Mouse (Mus musculus) CD4-positive helper T cell, adult 2 months (primary cell): ENCODE results near the gene Hnrnpr.
A peak's percentile ranks its signal among the peaks of the same experiment; 100 is the strongest.

Experiments used
- DNase-seq: peaks from one replicate; pipeline ENCODE4 v3.0.0-alpha.2; 2012; ENCODE audit warnings: low read depth, missing footprints, low spot score

Hnrnpr gene

DNA sequence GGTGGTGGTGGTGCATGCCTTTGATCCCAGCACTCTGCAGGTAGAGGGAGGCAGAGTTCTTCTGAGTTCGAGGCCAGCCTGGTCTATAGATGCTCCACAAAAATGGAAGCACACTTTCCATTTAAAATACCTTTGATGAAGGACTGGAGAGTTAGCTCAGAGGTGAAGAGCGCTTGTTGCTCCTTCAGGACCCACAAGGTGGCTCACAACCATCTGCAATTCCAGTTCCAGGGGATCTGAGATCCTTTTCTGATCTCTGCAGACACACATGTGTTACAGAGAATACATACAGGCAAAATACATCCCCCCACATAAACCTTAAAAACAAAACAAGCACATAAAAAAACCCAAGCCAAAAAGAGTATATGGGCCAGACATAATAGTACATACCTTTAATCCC, 2.4 kb upstream of the Hnrnpr start:
- no peak for DNase-seq

DNA sequence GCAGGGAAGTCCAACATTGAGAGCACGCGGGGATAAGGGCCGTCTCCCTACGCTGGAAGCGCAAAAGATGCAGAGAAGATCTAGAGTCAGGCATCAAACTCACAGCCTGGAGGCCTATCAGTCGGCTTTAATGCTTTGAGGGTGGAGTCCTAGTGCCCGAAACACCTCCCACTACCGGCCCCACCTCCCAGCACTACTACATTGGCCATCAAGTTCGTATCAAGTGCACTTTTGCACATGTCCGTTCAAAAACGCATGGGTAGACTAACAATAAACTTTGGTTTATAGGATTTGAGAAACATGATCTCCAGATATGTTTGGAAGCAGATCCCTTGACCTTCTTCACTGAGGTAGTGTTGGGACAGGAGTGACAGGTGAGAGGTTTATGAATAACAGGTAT, 962 bp upstream of the Hnrnpr start:
- peak; percentile 83 for DNase-seq

DNA sequence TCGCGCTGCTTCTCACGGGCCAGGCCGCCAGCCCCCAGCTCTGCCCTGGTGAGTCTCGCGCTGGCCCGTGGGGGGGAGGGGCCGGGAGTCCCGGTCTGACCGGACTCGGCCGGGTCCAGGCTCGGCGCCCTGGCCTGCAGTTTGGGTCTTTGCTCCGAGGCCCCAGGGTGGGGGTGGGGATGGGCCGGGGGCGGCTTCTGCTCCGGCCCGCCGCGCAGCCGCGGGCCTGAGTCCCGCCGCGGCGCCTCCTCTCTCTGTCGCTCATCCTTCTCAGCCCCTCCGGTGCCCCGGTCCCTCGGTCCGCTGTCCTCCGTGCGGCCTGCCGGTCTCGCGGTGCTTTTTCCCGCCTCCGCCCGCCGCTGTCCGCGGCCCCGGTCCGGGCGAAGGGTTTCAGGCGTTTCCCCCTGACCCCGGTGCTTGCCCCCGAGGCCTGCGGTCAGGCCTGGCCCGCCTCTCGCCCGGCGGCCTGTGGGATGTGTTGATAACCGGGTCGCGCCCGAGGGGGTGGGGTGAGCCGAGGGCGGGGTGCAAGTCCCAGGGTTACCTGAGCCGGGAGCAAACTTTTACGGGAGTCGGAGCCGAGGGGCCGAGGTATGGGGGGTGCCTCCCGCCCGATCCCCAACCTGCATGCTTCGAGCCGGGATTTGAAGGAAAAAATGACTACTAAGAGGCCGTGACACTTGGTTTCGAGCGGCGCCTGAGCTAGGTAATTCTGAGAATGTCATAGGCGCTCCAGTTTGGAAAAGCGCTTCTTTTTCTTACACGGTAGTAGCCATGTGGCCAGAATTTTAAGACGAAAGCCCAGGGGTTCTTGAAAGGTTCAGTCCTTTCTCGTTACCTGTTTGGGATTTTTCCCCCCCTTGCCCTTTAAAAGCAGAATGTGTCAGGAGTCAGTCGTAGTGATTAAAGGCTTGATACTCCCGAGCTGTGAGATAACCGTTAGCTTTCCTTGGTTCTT, 579 bp downstream of the Hnrnpr start:
- DNase-seq: peak; percentile 63

DNA sequence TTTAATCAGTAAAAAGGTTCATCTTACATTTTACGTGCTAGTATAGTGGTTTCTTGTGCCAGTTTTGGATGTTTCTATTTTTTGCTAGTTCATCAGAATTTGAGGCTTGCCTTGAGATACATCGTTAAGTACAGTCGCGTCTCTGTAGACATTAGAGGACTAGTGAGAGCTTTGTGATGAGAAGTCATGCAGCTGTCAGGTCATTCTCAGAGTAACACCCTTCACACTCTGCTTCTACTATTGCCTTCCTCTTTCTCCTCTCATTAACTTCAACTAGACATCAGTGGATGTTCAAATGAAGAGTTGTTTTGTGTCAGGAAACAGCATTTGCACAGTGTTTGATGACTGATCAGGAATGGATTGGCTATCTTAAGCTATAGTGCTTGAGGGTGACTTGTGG, 1.9 kb downstream of the Hnrnpr start:
- DNase-seq: peak; percentile 12

DNA sequence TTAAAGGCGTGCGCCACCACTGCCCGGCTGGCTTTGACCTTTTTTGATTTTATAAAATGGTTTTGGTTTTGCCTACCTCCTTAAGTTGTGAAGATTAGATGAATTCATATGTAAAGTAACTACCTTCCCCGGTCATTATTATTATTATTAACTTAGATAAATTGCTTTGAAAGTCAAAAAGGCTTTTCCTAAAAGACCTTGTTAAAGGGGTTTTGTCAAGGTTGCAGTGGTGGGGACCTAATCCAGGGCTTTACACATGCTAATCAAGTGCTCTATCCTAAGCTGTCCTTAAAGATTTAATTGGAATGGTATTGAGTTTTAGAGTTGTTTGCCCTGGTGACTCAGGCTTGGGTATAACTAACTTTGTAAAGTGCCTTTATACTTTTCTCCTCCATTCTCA, 6.9 kb downstream of the Hnrnpr start:
- no peak for DNase-seq

DNA sequence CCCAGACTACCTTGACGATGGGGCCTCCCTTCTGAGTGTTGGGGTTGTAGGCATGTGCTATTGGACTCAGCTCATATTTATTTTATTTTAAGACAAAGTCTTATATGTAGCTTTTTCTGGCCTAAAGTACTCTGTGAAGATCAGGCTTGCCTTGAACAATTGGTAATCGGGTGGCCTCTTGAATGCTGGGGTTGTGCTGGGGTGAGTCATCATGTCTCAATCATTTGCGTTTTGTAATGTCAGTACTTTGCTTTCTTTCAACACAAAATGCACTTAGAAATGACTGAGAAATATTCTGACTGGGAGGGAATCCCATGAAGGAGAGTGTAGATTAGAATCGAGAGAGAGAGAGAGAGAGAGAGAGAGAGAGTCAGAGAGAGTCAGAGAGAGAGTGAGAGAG, 9.3 kb downstream of the Hnrnpr start:
- no peak for DNase-seq

DNA sequence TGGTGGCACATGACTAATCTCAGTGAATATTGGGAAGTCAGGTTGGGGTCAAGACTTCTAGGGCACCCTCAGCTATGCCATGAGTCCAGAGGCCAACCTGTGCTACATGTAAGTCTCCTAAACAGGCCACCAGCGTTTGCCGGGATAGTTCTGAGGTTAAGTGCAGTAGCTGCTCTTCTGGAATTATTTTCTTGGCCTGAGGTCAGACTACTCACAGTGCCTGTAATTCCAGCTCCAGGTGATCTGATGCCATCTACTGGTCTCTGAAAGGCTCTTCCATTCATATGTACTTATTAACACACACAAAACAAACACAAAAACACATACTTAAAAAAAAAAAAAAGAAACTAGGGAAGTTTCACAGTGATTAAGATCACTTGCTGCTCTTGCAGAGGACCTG, 13.5 kb downstream of the Hnrnpr start:
- no peak for DNase-seq

DNA sequence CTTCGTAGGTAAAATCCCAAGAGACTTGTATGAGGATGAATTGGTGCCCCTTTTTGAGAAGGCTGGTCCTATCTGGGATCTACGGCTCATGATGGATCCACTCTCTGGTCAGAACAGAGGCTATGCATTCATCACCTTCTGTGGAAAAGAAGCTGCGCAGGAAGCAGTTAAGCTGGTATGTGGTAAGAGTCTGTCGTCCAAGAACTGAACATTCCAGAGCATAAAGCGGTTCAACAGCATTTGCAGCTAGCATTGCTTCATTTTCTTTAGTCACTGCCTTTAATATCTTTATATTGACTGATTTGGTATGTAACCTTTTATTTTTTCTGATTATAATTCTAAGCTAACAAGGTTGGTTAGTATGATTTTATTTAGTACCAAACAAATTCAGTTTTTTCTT, 16.5 kb downstream of the Hnrnpr start:
- DNase-seq: no peak

DNA sequence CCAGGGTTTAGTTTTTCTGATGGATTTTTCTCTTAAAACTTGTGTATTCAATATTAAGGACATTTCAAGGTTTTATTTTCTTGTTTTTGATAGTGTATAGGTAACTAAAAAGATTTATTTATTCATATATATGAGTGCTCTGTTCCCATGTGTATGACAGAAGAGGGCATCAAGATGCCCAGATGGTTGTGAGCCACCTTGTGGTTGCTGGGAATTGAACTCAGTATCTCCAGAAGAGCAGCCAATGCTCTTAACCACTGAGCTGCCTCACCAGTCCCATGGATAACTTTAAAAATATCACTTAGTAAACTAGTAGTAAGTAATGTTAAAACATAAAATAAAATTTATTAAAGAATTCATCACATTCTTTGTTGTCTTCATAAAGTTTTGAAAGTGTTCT, 17.4 kb downstream of the Hnrnpr start:
- peak; percentile 27 for DNase-seq

DNA sequence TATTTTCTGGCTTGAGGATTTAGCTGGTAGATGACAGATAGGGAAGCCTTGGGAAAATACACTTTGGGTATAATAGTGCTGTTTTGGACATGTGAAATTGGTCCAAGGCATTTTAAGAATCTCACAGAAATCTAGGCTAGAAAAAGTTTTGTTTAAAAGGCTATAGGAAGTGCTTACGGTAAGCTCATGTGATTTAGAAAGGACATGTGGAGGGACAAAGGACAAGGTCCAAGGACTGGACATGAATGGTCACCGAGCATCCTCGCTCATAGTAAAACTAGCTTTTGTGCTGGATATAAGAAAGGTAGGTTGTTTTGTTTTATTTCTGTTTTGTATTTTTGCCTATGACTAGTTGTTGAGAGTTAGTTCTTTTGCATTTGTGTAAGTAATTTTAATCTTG, 21.0 kb downstream of the Hnrnpr start:
- no peak for DNase-seq

DNA sequence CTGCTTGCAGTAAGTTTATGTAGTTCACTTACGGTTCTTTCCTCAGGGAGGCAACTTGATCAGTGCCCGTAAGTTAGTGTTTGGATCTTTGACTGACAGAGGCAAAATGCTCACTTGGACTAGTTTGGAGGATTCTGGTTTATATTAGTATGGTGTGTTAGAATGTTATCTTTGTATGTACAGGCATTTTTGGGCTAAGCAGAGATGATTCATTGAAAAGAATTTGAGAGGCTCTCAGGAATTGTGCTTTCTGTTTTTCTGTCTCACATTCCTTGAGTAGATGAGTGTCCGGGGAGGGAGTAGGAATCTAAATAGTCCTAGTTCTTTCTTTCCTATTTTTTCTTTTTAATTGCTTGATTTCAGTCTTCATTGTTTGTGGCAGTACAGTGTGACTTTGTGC, 22.4 kb downstream of the Hnrnpr start:
- no peak for DNase-seq

DNA sequence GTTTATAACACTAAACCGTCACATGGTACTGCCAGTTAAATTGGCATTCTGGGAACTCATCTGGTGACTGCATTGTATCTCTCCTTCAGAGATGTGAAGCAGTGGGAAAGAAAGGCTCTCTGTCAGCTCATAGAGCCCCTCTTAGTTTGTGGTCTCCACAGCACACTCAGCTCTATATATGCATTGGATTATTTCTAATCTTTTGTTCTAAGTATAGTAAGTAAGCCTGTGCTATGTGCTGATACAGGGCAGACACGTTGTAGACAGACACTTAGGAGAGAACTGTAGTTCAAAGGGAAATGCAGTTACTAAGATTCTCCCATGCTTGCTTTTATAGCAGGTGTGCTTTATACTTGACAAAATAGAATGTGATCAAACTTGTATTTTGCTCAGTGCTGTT, 24.3 kb downstream of the Hnrnpr start:
- no peak for DNase-seq

DNA sequence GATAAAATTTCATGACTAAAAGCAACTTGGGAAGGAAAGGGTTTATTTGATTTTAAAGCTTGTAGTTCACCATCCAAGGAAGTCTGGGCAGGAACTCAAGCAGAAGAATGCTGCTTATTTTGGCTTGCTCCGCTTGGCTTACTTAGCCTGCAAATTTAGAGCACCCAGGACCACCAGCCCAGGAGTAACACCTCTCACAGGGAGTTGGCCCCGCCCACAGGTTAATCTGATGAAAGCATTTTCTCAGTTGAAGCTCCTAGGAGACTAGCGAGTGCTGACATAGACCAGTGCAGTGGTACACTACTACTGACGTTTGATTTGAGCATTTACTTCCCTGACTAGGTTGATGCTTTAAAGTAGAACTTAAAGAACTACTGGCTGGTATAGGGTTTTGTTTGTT, 26.4 kb downstream of the Hnrnpr start:
- no peak for DNase-seq

DNA sequence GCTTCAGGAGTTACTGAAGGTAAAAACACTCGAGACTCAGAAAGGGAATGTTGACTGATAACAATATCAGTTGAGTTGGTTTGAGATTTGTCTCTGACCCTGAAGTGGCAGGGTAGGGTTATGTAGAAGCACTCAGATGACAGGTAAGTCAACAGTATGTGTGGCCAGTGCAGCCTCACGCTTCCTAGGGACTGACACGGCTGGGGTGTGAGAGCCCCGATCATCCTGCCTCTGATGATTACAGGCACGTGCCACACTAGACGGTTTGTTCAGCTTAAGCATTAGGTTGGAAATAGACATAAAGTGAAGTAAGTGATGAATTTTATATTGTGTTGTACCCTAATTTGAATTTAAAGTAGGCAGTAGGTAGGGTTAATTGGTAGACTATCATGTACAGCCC, 38.9 kb downstream of the Hnrnpr start:
- no peak for DNase-seq

DNA sequence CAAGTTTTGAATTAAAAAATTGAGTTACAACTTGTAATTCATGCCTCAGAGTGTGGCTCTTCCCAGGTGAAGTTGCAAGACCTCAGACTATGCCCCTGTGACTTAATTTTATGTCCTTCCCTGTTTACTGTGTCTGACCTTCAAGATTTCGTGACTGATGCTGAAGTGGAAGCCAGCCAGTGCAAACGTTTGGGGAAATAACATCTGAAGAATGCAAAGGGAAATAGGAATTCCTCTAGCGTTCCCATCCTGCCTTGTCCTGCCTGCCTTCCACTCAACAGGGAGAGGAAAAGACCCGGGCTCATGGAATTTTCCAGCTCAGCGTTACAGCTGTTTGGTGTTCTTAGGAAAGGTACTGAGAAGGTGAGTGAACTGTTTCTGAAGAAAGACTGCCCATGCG, 46.3 kb downstream of the Hnrnpr start:
- no peak for DNase-seq

DNA sequence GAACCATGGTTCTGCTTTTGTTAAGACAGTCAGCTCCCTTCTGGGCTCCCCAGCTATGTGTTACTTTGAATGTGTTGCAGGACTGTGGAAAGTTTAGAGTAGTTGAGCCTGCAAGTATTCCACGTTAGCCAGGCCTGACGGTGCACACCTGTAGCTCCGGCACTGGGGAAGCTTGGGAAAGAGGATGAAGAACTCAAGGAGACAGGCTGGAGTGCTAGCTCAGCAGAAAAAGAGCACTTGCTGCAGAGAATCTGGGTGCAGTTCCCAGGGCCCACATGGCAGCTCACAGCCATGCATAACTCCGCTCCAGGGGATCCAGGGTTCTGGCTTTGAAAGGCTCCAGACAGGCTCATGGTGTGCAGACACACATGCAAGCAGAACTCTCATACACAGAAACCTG, 46.7 kb downstream of the Hnrnpr start:
- no peak for DNase-seq

DNA sequence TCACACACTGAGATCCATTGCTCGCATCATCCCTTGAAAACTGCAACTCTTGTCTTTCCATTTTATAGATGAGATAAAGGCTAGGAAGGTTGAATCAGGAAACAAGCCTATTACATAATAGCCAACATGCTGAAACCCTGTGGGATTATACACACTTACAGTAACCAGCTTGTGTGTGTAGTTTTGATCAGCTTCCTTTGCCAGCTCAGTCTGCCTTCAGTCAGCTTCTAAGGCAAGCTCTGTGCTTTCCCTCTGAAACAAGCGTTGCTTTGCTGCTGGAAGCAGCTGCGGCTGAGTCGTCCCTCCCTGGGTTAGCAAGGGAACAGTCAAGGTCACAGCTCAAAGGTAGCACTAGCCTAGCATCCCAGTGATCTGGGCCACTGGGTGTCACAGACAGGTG, 57.1 kb downstream of the Hnrnpr start:
- DNase-seq: no peak

DNA sequence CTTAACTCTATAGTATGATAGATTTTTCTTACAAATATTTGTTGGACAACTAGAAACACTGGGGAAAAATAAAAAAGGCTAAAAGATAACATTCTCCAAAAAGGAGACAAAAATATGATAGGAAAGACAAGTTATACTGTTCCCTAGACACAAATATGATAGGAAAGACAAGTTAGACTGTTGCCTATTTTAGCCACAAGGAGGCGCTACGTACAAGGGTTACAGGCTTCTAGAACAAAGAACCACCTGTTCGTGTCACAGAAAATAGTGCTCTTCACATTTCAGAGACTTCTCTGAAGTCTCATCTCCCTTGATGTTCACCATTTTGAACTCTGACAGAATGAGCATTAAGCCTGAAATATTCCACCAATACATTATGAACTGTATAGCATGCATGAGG, 59.0 kb downstream of the Hnrnpr start:
- peak; percentile 52 for DNase-seq

DNA sequence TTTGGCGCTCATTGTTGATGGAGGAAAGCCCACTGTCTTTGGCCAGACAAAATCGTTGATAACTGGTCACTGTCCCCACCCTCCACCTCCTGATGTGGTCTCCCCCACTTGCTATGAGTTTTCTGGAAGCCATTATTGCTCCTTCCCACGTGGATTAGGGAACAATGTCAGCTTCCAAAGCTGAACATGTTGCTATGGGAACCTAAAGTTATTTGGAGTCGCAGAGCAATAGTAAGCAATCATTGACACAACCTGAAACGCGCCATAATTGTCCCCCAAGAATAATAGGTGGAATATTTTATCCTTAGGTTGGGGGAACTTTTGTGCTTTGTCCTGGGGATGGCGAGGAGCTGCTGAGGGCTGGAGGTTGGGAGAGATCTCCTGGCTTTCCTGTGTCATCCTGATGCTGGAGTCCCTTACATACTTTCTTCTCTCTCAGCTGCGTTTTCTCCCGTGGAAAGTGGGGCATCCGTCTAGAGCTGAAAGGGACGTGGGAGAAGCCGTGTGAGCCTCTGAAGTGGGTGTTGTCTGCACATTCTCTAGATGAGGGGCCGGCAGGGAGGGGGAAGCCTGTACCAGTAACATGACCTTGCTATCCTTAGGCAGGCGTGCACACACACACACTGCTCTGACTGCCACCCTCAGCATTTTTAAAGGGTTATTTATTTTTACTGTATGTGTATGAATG, 62.9 kb downstream of the Hnrnpr start:
- no peak for DNase-seq

DNA sequence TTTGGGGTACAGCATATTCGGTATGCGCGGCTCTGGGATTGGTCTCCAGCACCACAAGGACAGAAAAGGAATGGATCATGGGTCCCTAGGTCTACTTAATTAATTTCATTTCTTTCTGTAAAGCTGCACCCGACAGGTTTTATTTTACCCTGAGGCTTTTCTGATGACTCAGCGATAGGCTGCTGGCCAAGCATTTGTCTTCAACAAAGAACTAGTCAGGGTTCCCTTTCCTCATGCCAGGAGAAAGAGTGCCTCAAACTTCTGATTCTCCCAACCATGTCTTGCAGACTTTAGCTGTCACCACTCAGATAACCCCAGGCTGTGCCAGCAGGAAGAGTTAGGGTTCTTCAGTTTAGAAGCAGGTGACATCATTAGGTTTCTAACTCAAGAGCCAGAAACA, 66.3 kb downstream of the Hnrnpr start:
- DNase-seq: no peak

DNA sequence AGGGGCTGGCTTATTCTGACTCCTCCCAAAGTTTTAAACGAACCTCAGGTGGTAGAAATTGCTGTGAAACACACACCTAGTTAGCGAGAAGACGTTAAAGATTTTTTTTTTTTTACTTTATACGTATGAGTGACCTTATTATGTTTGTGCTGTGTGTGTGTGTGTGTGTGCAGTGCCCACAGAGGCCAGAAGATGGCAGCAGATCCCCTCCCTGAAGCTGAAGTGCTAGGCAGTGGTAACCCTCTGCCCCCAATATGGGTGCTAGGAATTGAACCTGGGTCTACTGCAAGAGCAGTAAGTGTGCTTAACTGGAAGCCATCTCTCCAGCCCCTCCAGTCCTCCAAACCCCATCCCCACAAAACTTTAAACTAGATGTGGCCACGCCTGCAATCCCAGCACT, 72.3 kb downstream of the Hnrnpr start:
- no peak for DNase-seq

DNA sequence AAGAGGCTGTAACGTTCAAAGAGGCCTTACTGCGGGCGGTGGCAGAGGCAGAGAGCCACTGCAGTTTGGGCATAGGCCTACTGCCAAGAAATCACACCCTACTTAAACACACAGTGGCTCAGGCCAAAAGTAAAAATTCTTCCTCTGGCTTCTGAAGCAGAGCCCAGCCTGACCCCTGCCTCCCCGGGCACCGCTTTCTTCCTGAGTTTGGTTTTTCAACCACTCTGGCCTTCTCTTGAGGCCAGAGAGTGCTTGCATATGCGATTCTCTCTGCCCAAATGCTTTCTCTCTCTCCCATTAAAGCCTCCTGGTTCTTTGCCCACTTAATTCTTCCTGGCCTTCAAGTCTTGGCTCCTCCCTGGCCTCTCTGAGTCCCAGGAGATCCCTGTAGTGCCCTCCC, 73.1 kb downstream of the Hnrnpr start:
- DNase-seq: no peak

DNA sequence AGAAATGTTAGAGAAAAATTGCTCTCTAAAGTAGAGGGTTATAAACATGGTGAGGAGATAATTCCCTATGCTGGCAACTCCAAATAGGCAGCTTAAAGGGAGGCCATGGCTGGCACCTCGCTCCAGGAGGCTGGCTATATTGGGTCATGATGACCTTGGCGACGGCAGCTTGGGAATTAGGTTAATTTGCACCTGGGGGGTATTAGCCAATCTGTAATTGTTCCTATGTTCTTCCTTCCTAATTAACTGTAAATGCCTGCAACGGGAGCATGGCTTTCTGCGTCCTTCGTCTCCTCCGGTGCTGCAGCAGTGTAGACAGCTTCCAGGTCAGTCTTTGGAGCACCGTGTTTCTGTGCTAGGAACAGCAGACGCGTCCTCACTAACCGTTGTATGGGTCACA, 76.5 kb downstream of the Hnrnpr start:
- DNase-seq: no peak
